Mouse (Mus musculus): ENCODE data around the gene Snrnp35. TPM values are rescaled to one million over a fixed set of nuclear protein-coding genes. Genes with fewer than 3 reads are reported as not detected.
A peak's percentile ranks its signal among the peaks of the same experiment; 100 is the strongest.

Snrnp35 gene
- polyA plus RNA-seq, 1 experiment from 2014 or later: 26.8 TPM

- H3K27me3 ChIP-seq (ENCODE audit: insufficient read depth, poor library complexity, severe bottlenecking): no peaks in the 10 kb centered on the region
- H3K9me3 ChIP-seq: no peaks in the 10 kb centered on the region
- H3K4me3 ChIP-seq: peak overlapping the region; percentile 53
- H3K36me3 ChIP-seq: no peaks in the 10 kb centered on the region
- peaks cover 17% of the 10 kb centered on the region for H3K4me1 ChIP-seq
- H3K27ac ChIP-seq: peak overlapping the region; percentile 85
- DNase-seq (ENCODE audit: low spot score): peak; percentile 84
- under 1% methylated on average over 17 of the region's 17 CpGs for whole genome bisulfite sequencing
These were observed 53.8 kb downstream of the Snrnp35 start for GRCm38 (mm10) chr5:124536776-124537175.

- Histone ChIP-seq H3K4me1 (peaks cover 12% of the 10 kb centered on the region), H3K9me3 (no peaks in the 10 kb centered on the region), H3K36me3 (peaks cover 17% of the 10 kb centered on the region), H3K4me3 (no peak overlapping the region), H3K27ac (no peak overlapping the region), H3K27me3 (ENCODE audit: insufficient read depth, poor library complexity, severe bottlenecking) (no peaks in the 10 kb centered on the region)
- 69% methylated on average over 16 of the region's 16 CpGs for WGBS
- DNase-seq (ENCODE audit: low spot score): no peak
These were observed 56.2 kb downstream of the Snrnp35 start for GRCm38 (mm10) chr5:124538813-124539792.

- Histone ChIP-seq H3K9me3 (no peaks in the 10 kb centered on the region), H3K27ac (peak overlapping the region; percentile 89; the same call in 1 of the 2 replicates), H3K36me3 (peaks cover 25% of the 10 kb centered on the region), H3K27me3 (ENCODE audit: insufficient read depth, poor library complexity, severe bottlenecking) (no peaks in the 10 kb centered on the region), H3K4me1 (peaks cover 12% of the 10 kb centered on the region), H3K4me3 (peak overlapping the region; percentile 97)
- 67% methylated on average over 4 of the region's 4 CpGs for WGBS
- no peak for DNase-seq (ENCODE audit: low spot score)
These were observed 57.0 kb downstream of the Snrnp35 start for GRCm38 (mm10) chr5:124539905-124540304.

GRCm38 (mm10) chr5:124540383-124540786 is 57.5 kb downstream of the Snrnp35 start, which contains the start of gene Tmed2:
Gene Tmed2 (plus strand): TSS chr5:124540695.
- Histone ChIP-seq H3K4me3 (peak within 1 kb of the TSS; percentile 97), H3K27ac (peak within 1 kb of the TSS; percentile 95), H3K9me3 (no peaks in the 10 kb centered on the region), H3K36me3 (peaks cover 30% of the 10 kb centered on the region), H3K27me3 (ENCODE audit: insufficient read depth, poor library complexity, severe bottlenecking) (no peaks in the 10 kb centered on the region), H3K4me1 (peaks cover 12% of the 10 kb centered on the region)
- WGBS: 1% methylated on average over 35 of the region's 35 CpGs
- peak; percentile 97 for DNase-seq (ENCODE audit: low spot score)

Other genes with a start within 250 kb of the Snrnp35 start
- gene Pitpnm2, start 233.4 kb upstream of the Snrnp35 start, polyA plus RNA-seq (2016; fragmentation: Nextera tagmentation; extraction: Ambion mirVana): 4.8 and 6.1 TPM in 2 replicates
- 15.6 and 20.5 TPM in 2 replicates for gene Mphosph9, start 155.2 kb upstream of the Snrnp35 start, polyA plus RNA-seq (2016; fragmentation: Nextera tagmentation; extraction: Ambion mirVana)
- 22.1 and 22.9 TPM in 2 replicates for gene 2810006K23Rik, start 155.0 kb upstream of the Snrnp35 start, polyA plus RNA-seq (2016; fragmentation: Nextera tagmentation; extraction: Ambion mirVana)
- gene Cdk2ap1, start 120.1 kb upstream of the Snrnp35 start, polyA plus RNA-seq (2016; fragmentation: Nextera tagmentation; extraction: Ambion mirVana): 34.4 and 43.7 TPM in 2 replicates
- 74.4 and 80.5 TPM in 2 replicates for gene Sbno1, start 57.1 kb upstream of the Snrnp35 start, polyA plus RNA-seq (2016; fragmentation: Nextera tagmentation; extraction: Ambion mirVana)
- gene Kmt5a, start 43.2 kb upstream of the Snrnp35 start, polyA plus RNA-seq (2016; fragmentation: Nextera tagmentation; extraction: Ambion mirVana): 49.6 and 54.5 TPM in 2 replicates
- gene Rilpl2, start 4.8 kb upstream of the Snrnp35 start, polyA plus RNA-seq (2016; fragmentation: Nextera tagmentation; extraction: Ambion mirVana): 13.3 and 18.3 TPM in 2 replicates
- gene Rilpl1, start 48.3 kb downstream of the Snrnp35 start, polyA plus RNA-seq (2016; fragmentation: Nextera tagmentation; extraction: Ambion mirVana): 22.7 and 25.5 TPM in 2 replicates
- 523 and 570 TPM in 2 replicates for gene Tmed2, start 57.6 kb downstream of the Snrnp35 start, polyA plus RNA-seq (2016; fragmentation: Nextera tagmentation; extraction: Ambion mirVana)
- 11.4 and 13.0 TPM in 2 replicates for gene Ddx55, start 69.7 kb downstream of the Snrnp35 start, polyA plus RNA-seq (2016; fragmentation: Nextera tagmentation; extraction: Ambion mirVana)
- gene Eif2b1, start 96.0 kb downstream of the Snrnp35 start, polyA plus RNA-seq (2016; fragmentation: Nextera tagmentation; extraction: Ambion mirVana): 73.6 and 88.1 TPM in 2 replicates
- 48.7 and 69.2 TPM in 2 replicates for gene Gtf2h3, start 96.0 kb downstream of the Snrnp35 start, polyA plus RNA-seq (2016; fragmentation: Nextera tagmentation; extraction: Ambion mirVana)
- 40.0 and 43.6 TPM in 2 replicates for gene Atp6v0a2, start 145.4 kb downstream of the Snrnp35 start, polyA plus RNA-seq (2016; fragmentation: Nextera tagmentation; extraction: Ambion mirVana)
- gene Dnah10, start 242.0 kb downstream of the Snrnp35 start, polyA plus RNA-seq (2016; fragmentation: Nextera tagmentation; extraction: Ambion mirVana): 0.04 and 0.09 TPM in 2 replicates

Measured in heart, embryonic 10.5 days (tissue).